Mouse (Mus musculus) embryonic facial prominence, embryonic 15.5 days (tissue): ENCODE measurements at regions not wholly inside any gene's neighbourhood (a gene's known extent, or its start where the extent isn't known, plus 50 kb on each side); places are given as distances from the start of the nearest gene placed in this dataset.

ENCODE experiments used
- ATAC-seq: fragments of 200-750 bp; cut with Nextera tagmentation; 2 replicates; pipeline ENCODE4 v1.8.0; 2017; ENCODE audit warnings: low read depth, moderate TSS enrichment; ENCODE audit not compliant: insufficient number of reproducible peaks, low FRiP score, low TSS enrichment
- H3K27ac ChIP-seq: fragments of 300-500 bp; sonication (generic); replicated peaks from 2 replicates; pipeline ENCODE4 v1.5.1; 2015; ENCODE audit warnings: mild to moderate bottlenecking, inconsistent platforms
- H3K27me3 ChIP-seq: fragments of 300-500 bp; sonication (generic); 2 replicates; pipeline ENCODE4 v1.6.1; 2015; ENCODE audit warnings: inconsistent platforms
- H3K36me3 ChIP-seq: fragments of 300-500 bp; sonication (generic); 2 replicates; pipeline ENCODE4 v1.6.1; 2015; ENCODE audit warnings: mild to moderate bottlenecking, inconsistent platforms
- H3K4me1 ChIP-seq: fragments of 300-500 bp; sonication (generic); 2 replicates; pipeline ENCODE4 v1.6.1; 2015; ENCODE audit warnings: inconsistent platforms
- H3K4me2 ChIP-seq: fragments of 300-500 bp; sonication (generic); replicated peaks from 2 replicates; pipeline ENCODE4 v1.6.1; 2015; ENCODE audit warnings: mild to moderate bottlenecking, inconsistent platforms
- H3K4me3 ChIP-seq: fragments of 300-500 bp; sonication (generic); replicated peaks from 2 replicates; pipeline ENCODE4 v1.5.1; 2015; ENCODE audit warnings: mild to moderate bottlenecking, inconsistent platforms
- H3K9ac ChIP-seq: fragments of 300-500 bp; sonication (generic); 2 replicates; pipeline ENCODE4 v1.6.1; 2015; ENCODE audit warnings: inconsistent platforms
- H3K9me3 ChIP-seq: fragments of 300-500 bp; sonication (generic); replicated peaks from 2 replicates; pipeline ENCODE4 v1.6.1; 2016; ENCODE audit warnings: inconsistent platforms
- WGBS: fragments of 180-500 bp; shearing (Covaris S2); methylation state at CpG from one replicate; pipeline ENCODE4 v1.1.7; 2015; 5-methylcytosine and 5-hydroxymethylcytosine counted together

DNA sequence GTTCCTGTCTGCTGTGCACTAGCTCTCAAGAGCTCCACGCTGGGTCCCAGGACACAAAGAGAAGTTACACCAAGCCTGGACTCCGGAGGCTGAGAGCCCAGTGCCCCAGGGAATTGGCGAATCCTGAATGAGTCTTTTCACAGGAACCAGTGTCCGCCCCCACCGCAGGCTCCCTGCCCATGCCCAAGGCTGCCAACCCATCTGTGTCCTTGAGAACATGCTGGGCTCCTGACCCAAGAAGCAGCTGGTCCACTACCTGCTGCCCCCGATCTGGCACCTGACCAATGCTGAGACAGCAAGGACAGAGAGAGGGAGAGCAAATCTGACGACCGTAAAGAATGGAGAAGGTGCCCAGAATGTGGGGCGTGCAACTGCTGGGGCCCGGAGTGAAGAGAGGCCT is 85.2 kb upstream of the Cplx2 start:
- Histone ChIP-seq H3K27ac (no peak overlapping the region), H3K4me1 (peaks cover 13% of the 10 kb centered on the region), H3K36me3 (no peaks in the 10 kb centered on the region), H3K4me2 (no peak overlapping the region), H3K27me3 (peaks cover 13% of the 10 kb centered on the region), H3K9ac (no peak overlapping the region), H3K4me3 (no peak overlapping the region), H3K9me3 (no peaks in the 10 kb centered on the region)
- WGBS, result 80% methylated on average over 10 of the region's 10 CpGs
- no peak for ATAC-seq

DNA sequence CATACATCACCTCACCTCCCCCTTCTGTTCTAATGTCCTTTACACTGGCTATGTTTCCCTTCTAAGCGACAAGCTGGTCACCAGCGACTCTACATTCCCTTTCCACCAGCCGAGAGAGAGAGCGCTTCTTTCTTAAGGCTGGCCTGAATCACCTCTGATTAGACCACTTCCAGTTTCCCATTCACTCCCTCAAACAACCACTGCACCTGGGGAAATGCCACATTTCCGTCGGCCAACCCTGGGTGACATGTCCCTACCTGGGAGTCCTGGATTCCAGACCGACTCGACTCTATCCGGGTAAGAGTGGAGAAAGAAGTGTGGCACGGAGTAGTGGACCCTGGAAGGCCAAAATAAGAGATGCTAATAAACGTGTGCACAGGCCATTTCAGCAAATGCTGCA is 84.5 kb upstream of the Cplx2 start:
- WGBS, result 83% methylated on average over 11 of the region's 11 CpGs
- Histone ChIP-seq H3K4me1 (peaks cover 13% of the 10 kb centered on the region), H3K27ac (no peak overlapping the region), H3K27me3 (peaks cover 8% of the 10 kb centered on the region), H3K4me3 (no peak overlapping the region), H3K36me3 (no peaks in the 10 kb centered on the region), H3K4me2 (no peak overlapping the region), H3K9me3 (no peaks in the 10 kb centered on the region), H3K9ac (no peak overlapping the region)
- ATAC-seq, result no peak

DNA sequence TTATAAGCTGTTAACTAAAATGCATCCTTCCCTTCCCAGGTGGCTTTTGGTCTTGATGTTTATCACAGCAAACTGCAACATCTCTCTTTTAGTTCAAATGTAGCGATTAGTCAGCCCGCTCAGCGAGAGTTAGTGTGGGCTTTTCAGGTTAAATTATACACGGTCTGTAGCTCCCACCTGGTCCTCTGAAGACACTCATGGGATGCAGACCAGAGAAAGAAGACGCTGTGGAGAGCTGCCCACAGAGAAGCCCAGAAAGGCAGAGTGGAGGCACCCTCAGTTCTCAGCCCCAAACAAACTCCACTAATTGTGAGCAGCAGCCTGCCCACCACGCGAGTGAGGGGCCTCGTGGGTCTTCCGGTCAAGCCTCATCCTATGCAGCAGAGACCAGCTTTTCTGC is 81.1 kb upstream of the Cplx2 start:
- Histone ChIP-seq H3K27ac (no peak overlapping the region), H3K4me1 (no peaks in the 10 kb centered on the region), H3K9me3 (no peaks in the 10 kb centered on the region), H3K4me3 (no peak overlapping the region), H3K9ac (no peak overlapping the region), H3K27me3 (no peaks in the 10 kb centered on the region), H3K4me2 (no peak overlapping the region), H3K36me3 (no peaks in the 10 kb centered on the region)
- WGBS, result 83% methylated on average over 9 of the region's 9 CpGs
- ATAC-seq, result no peak

DNA sequence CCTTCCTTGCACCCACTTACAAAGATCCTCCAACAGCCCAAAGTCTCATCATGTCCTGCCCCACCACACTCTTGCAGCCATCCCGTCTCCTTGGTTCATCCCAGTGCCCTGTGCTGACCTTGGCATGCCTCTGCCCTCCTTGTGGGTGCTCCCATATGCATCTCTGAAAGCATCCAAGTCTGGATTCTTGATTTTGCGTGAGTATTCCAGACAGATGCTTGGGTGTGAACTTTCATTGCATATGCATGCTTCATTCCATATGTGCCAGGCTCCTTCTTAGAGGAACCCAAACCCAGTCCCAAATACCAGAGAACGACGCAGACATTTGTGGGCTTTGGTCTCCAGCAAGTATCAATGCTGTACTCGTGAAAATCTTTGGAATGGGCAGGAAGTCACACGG is 78.8 kb upstream of the Cplx2 start:
- H3K27me3 ChIP-seq, result no peaks in the 10 kb centered on the region
- ATAC-seq, result no peak
- H3K9ac ChIP-seq, result no peak overlapping the region
- no peak overlapping the region for H3K27ac ChIP-seq
- H3K4me1 ChIP-seq, result no peaks in the 10 kb centered on the region
- no peaks in the 10 kb centered on the region for H3K9me3 ChIP-seq
- H3K4me2 ChIP-seq, result no peak overlapping the region
- WGBS, result 65% methylated on average over 6 of the region's 6 CpGs
- no peaks in the 10 kb centered on the region for H3K36me3 ChIP-seq
- H3K4me3 ChIP-seq, result no peak overlapping the region

DNA sequence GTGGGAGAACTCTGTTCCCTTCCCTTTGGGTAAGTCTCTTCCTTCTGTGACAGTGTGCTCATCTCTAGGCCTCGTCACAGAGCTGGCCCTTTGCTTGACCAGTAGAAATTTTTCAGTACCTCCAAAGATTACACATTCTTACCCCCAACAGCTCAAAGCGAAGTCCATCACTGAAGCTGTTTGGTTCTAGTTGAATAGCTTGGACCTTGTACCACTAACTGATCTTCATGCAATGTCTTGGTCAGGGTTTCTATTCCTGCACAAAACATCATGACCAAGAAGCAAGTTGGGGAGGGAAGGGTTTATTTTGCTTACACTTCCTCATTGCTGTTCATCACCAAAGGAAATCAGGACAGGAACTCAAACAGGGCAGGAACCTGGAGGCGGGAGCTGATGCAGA is 78.1 kb upstream of the Cplx2 start:
- H3K4me1 ChIP-seq, result no peaks in the 10 kb centered on the region
- H3K36me3 ChIP-seq, result no peaks in the 10 kb centered on the region
- H3K9me3 ChIP-seq, result no peaks in the 10 kb centered on the region
- H3K27ac ChIP-seq, result no peak overlapping the region
- 86% methylated on average over 3 of the region's 3 CpGs for WGBS
- H3K9ac ChIP-seq, result no peak overlapping the region
- H3K4me3 ChIP-seq, result no peak overlapping the region
- H3K4me2 ChIP-seq, result no peak overlapping the region
- no peak for ATAC-seq
- no peaks in the 10 kb centered on the region for H3K27me3 ChIP-seq

DNA sequence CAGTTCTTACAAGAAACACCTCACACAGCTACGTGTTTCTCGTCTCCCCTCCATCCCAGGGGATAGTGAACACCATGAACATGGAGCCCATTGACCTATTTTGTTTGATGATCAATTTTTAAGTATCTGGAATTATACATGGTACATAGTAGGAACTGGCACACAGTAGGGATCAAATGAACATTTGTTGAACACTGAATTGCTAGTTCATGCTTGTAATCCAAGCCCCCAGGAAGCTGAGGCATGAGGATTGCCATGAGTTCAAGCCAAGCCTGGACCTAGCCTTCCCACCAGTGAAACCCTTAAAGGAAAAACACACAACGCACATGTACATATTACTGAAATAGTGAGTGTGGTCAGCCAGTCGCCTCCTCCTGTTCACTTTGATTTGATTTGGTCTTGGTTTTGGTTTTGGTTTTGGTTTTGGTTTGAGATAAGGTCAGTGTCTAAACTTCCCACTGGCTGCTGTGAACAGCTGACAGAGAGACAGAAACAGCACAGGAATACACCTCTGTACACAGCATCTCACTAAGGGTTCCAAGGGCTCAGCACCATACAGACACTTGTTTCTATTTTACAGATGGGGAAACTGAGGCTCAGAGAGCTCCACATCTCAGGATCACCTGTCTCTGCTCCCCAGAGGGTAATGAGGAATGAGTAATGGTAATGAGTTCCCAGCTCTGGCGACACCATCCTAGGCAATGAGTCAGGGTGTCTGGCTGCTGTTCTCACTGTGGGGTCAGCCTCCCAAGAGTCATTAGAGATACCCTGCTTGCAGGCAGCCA is 75.5 kb upstream of the Cplx2 start:
- Histone ChIP-seq H3K9me3 (no peaks in the 10 kb centered on the region), H3K4me3 (no peak overlapping the region), H3K27me3 (no peaks in the 10 kb centered on the region), H3K4me1 (no peaks in the 10 kb centered on the region), H3K27ac (no peak overlapping the region), H3K4me2 (no peak overlapping the region), H3K36me3 (no peaks in the 10 kb centered on the region), H3K9ac (no peak overlapping the region)
- WGBS, result 74% methylated on average over 5 of the region's 5 CpGs
- ATAC-seq, result no peak

DNA sequence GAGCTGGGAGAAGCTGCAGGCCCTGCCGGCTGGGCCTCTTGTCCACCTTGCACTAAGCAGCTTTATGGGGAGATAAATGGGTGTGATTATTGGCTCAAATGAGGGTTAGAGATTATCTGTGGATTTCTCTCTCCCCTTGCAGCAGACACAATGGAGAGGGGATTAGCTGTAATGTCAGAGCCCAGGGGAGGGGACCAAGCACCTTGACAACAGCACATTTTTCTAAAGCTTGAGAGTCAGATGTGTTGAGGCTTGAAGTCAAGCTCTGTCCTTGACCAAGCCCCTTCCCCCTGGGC is 74.9 kb upstream of the Cplx2 start:
- H3K4me3 ChIP-seq, result no peak overlapping the region

DNA sequence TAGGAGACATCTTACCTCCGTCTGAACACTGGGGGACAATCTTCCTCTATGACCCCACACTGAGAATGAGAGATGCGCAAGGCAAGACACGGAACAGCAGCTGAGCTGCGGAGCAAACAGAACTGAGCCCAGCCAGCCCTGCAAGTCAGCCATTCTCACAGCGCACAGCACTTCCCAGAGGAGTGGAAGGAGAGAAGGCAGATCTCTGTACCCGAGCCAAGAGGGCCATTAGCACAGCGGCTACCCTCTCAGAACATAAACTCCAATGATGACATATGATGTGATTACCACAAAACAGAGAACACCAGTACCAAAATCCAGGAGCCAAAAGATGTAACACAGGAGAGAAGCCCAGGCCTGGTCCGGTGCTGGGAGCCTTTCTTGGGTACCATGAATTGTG is 72.3 kb upstream of the Cplx2 start:
- H3K4me3 ChIP-seq, result no peak overlapping the region
- H3K4me2 ChIP-seq, result no peak overlapping the region
- H3K4me1 ChIP-seq, result peaks cover 13% of the 10 kb centered on the region
- no peak for ATAC-seq
- H3K9me3 ChIP-seq, result no peaks in the 10 kb centered on the region
- H3K9ac ChIP-seq, result no peak overlapping the region
- 69% methylated on average over 8 of the region's 8 CpGs for WGBS
- no peaks in the 10 kb centered on the region for H3K36me3 ChIP-seq
- no peaks in the 10 kb centered on the region for H3K27me3 ChIP-seq
- no peak overlapping the region for H3K27ac ChIP-seq

More for the DNA sequence above, 74.9 kb upstream of the Cplx2 start:
- no peak for ATAC-seq
- no peak overlapping the region for H3K4me2 ChIP-seq
- H3K27me3 ChIP-seq, result no peaks in the 10 kb centered on the region
- no peaks in the 10 kb centered on the region for H3K36me3 ChIP-seq
- H3K4me1 ChIP-seq, result no peaks in the 10 kb centered on the region
- H3K9me3 ChIP-seq, result no peaks in the 10 kb centered on the region
- H3K9ac ChIP-seq, result no peak overlapping the region
- H3K27ac ChIP-seq, result no peak overlapping the region
- 28% methylated on average over 1 of the region's 1 CpGs for WGBS

DNA sequence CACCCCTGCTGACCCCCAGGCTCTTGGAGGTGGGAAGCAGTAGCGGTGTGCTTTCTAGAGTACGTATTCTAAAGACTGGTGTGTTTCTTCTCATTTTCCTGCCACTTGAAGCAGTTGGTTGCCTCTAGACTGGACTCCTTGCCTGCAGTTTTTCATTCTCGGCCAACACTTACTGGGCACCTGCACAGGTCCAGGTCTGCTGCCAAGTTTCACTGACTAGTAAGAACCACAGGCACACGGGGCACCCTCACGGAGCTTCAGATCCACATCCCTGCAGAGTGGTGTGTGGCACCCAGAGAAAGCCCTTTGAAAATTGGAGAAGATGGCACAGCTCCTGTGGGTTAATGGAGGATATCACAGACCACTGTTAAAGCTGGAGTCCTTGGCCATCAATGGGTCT is 71.9 kb upstream of the Cplx2 start:
- Histone ChIP-seq H3K9ac (no peak overlapping the region), H3K4me2 (no peak overlapping the region), H3K27me3 (no peaks in the 10 kb centered on the region), H3K4me3 (no peak overlapping the region), H3K9me3 (no peaks in the 10 kb centered on the region), H3K36me3 (no peaks in the 10 kb centered on the region), H3K4me1 (peaks cover 18% of the 10 kb centered on the region), H3K27ac (no peak overlapping the region)
- ATAC-seq, result no peak
- WGBS, result 88% methylated on average over 5 of the region's 5 CpGs

DNA sequence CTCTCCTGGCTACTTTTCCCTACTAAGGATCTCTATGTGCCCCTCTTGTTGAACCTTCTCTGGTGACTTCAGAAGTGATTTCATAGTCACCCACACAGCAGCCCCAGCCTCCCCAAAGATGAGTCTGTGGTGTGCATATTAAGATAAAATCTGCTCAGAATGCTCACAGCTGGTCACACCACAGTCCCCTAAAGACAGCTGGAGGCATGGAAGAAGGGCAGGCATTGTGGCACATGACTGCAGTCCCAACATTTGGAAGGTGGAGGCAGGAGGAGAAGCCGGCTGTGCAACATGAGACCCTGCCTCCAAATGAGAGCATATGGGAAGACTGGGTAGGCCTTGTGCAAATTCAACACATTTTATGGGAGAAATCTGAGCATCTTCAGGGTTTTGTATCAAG is 70.0 kb upstream of the Cplx2 start:
- H3K9me3 ChIP-seq, result no peaks in the 10 kb centered on the region
- H3K27me3 ChIP-seq, result no peaks in the 10 kb centered on the region
- no peak for ATAC-seq
- no peak overlapping the region for H3K4me3 ChIP-seq
- H3K36me3 ChIP-seq, result no peaks in the 10 kb centered on the region
- WGBS, result 53% methylated on average over 1 of the region's 1 CpGs
- no peak overlapping the region for H3K9ac ChIP-seq
- H3K27ac ChIP-seq, result no peak overlapping the region
- peaks cover 20% of the 10 kb centered on the region for H3K4me1 ChIP-seq
- no peak overlapping the region for H3K4me2 ChIP-seq

DNA sequence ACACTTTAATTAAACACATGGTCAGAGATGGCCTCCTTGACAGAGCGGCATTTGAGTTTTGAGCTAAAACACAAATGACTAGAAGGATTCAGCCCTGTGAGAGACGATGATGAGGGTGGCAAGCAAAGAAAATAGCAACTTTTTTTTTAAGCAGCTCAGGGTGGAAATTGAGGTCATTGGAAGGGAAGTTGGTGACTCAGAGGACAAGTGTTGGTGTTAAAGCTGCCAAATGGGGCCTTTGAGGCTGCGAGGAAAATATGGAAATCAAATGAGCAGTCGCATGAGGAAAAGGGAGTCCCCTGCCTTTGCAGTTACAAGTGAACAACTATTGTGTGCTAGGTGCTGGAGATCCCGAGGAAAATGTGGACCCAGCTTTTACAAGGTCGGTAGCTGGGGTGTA is 69.5 kb upstream of the Cplx2 start:
- whole genome bisulfite sequencing, result 35% methylated on average over 6 of the region's 6 CpGs
- no peaks in the 10 kb centered on the region for H3K36me3 ChIP-seq
- ATAC-seq, result no peak
- no peaks in the 10 kb centered on the region for H3K9me3 ChIP-seq
- peak overlapping the region; percentile 90 for H3K4me2 ChIP-seq
- peaks cover 25% of the 10 kb centered on the region for H3K4me1 ChIP-seq
- peak overlapping the region; percentile 64; the same call in 1 of the 2 replicates for H3K4me3 ChIP-seq
- no peak overlapping the region for H3K9ac ChIP-seq
- H3K27ac ChIP-seq, result peak overlapping the region; percentile 97; the same call in 1 of the 2 replicates
- no peaks in the 10 kb centered on the region for H3K27me3 ChIP-seq

DNA sequence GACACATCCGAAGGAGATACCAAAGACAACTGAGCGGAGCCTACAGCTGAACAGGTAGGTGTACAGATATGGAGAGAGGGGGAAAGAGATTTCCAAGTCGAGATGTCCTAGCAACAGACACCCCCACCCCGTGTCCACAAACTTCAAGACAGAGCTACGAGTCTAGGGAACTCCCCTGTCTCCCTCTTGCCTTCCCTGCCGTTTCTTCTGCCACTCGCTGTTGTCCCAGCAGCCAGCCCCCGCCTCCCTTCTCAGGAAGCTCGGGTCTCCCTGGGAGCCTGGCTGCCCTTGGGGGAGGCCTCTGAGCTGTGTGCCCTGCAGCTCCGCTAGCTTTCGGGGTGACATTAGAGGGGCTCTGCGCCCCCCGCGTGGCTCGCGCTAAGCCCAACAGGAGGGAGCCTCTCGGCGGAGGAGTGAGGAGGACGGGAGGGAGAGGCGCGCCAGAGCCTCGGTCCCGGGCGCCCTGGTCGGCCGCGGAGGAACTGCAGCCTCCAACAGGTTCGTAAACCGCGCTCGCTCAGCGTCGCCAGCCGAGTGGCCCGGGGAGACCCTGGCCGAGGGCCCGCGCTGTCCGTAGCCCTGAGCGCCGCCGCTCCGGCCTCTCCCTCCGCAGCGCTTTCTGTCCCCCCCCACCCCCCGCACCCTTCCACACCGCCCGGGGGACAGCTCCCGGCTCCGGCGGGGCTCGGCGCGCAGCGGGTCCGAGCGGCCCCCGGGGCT is 68.6 kb upstream of the Cplx2 start:
- Histone ChIP-seq H3K27me3 (no peaks in the 10 kb centered on the region), H3K36me3 (no peaks in the 10 kb centered on the region), H3K4me1 (peaks cover 29% of the 10 kb centered on the region), H3K9me3 (no peaks in the 10 kb centered on the region), H3K27ac (peak overlapping the region; percentile 97), H3K4me3 (peak overlapping the region; percentile 64), H3K9ac (peak overlapping the region; percentile 85), H3K4me2 (peak overlapping the region; percentile 90)
- ATAC-seq, result peak; percentile 52
- 1% methylated on average over 57 of the region's 58 CpGs for whole genome bisulfite sequencing
